Comparison of ENCODE assay signal across 9 mouse cellular contexts in the genomic region with DNA sequence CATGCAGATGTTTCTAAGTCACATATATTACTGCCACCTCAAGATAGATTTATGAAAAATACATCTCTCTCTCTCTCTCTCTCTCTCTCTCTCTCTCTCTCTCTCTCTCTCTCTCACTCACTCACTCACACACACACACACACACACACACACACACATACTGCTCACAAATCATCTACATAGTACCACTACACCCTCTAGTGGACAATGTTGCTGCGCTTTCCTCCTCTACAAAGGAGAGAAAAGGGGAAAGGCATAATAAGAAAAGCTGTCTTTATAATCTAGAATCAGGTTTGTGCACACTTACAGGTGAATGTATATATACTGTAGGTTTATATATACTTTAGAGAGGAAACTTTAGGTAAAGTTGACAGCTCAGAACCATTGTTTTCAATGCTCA. TPM values are rescaled to one million over a fixed set of nuclear protein-coding genes. Genes with fewer than 3 reads are reported as not detected.
DNase-seq lines count a peak whose midpoint lies in the region; TF ChIP-seq lines count a peak whose summit lies in the region.
"Had no signal": no experiment of that assay in that cellular context is flagged by ENCODE, and none has a peak within 500 bp of the region (broad histone marks: within the 10 kb centered on the region; RNA-seq: fewer than 3 reads in every experiment).

No protein-coding gene starts in this region.

- no peaks in the 10 kb centered on the region for H3K4me1 ChIP-seq in liver, adult 2 months (ENCODE audit: control insufficient read depth, insufficient read depth, low read length)
- H3K4me1 ChIP-seq: lung, embryonic 15.5 days had no signal

- no peaks in the 10 kb centered on the region for H3K27me3 ChIP-seq in liver, adult 2 months (ENCODE audit: control insufficient read depth, insufficient read depth, low read length)
- H3K27me3 ChIP-seq: lung, embryonic 15.5 days had no signal

- TF ChIP-seq POLR2A in liver, adult 2 months (IDR thresholded peaks at IDR 0.05; ENCODE audit: extremely low read depth, insufficient read depth, low read length) = no peak
- TF ChIP-seq POLR2A in brain, embryonic 14.5 days (IDR thresholded peaks at IDR 0.05; ENCODE audit: borderline replicate concordance, extremely low read depth, insufficient read depth, insufficient read length, poor library complexity, severe bottlenecking) = no peak

- no peak overlapping the region for H3K4me3 ChIP-seq in liver, adult 2 months (ENCODE audit: insufficient read depth, low read depth, low read length)
- H3K4me3 ChIP-seq: lung, embryonic 15.5 days had no signal

- no peak overlapping the region for H3K27ac ChIP-seq in liver, adult 2 months (replicated peaks; ENCODE audit: insufficient read depth, low read depth, low read length)
- H3K27ac ChIP-seq: lung, embryonic 15.5 days had no signal

- peak; percentile 19 for DNase-seq in cerebellum, adult 9-10 months
- DNase-seq in cerebellum, adult 11 months = no peak
- DNase-seq in liver, adult 2 months (ENCODE audit: extremely low read depth, low read depth, low spot score) = peak; percentile 34
- DNase-seq in liver = no peak
- DNase-seq in brain, embryonic 14.5 days (ENCODE audit: low read depth) = peak; percentile 76
- peak; percentile 70 to 79 for DNase-seq in left cerebral cortex, postnatal 14 days (ENCODE audit: low spot score in 2 of 2)
- no peak for DNase-seq in urinary bladder, postnatal 10 days (ENCODE audit: low spot score)
- no peak for DNase-seq in gastrocnemius, adult 18-20 months (ENCODE audit: low spot score)

- no peak for TF ChIP-seq CTCF in liver, adult 2 months (IDR thresholded peaks at IDR 0.05; ENCODE audit: low read depth, low read length)
- TF ChIP-seq CTCF in brain, embryonic 14.5 days (IDR thresholded peaks at IDR 0.05; ENCODE audit: borderline replicate concordance, extremely low read depth, insufficient read depth, insufficient read length) = peak; percentile 32; the same call in 1 of the 2 replicates

- no peaks in the 10 kb centered on the region for H3K36me3 ChIP-seq in liver, adult 2 months (ENCODE audit: control insufficient read depth, insufficient read depth, low read length)
- H3K36me3 ChIP-seq: lung, embryonic 15.5 days had no signal

- H3K9ac ChIP-seq in liver, adult 2 months (ENCODE audit: low read depth, low read length) = no peak overlapping the region
- H3K9ac ChIP-seq: lung, embryonic 15.5 days had no signal

- intact Hi-C loops in left cerebral cortex, postnatal 14 days (cut with DNase I) = loop anchor here (5.0 kb wide), 3 partner anchors 120 to 1305 kb away; no protein-coding TSS in a partner anchor

- 21% methylated on average over 1 of the region's 1 CpGs for WGBS in liver, adult 2 months

- no peaks in the 10 kb centered on the region for H3K79me2 ChIP-seq in liver, adult 2 months (ENCODE audit: control insufficient read depth, insufficient read depth, low read length)

RNA-seq across cellular contexts. Expression of a gene that starts 43.6 kb away (rescaled TPM):
- total RNA-seq in liver, adult 2 months (2014; rRNA removed) = 2.9 and 3.4 TPM in 2 replicates
- 0.55 and 1.5 TPM in 2 replicates for polyA plus RNA-seq in liver, adult 2 months (2012; rRNA removed)
- 9.0 and 11.6 TPM in 2 replicates for polyA plus RNA-seq in brain, embryonic 14.5 days (2012; rRNA removed)
- 1 to 10 TPM; 7.7 to 8.0 TPM for total RNA-seq in left cerebral cortex, postnatal 14 days (2021)
- total RNA-seq in gastrocnemius, adult 18-20 months (2021) = 1 to 10 TPM; 4.5 to 5.0 TPM

Comparison
In these comparisons a context has a peak if more than half of its experiments do, and no peak if none do; other contexts are left out.
1. DNase-seq: peak in cerebellum, adult 9-10 months (single experiment), liver, adult 2 months (single experiment), brain, embryonic 14.5 days (single experiment) and left cerebral cortex, postnatal 14 days (2 of 2); none in cerebellum, adult 11 months (single experiment), liver (single experiment), urinary bladder, postnatal 10 days (single experiment) and gastrocnemius, adult 18-20 months (single experiment).